Mouse (Mus musculus) liver, embryonic 14.5 days (tissue): ENCODE measurements around the gene Irs3.

Experiments used
- CTCF ChIP-seq: IDR thresholded peaks from 2 replicates; pipeline ENCODE4 v1.5.1; 2016; ENCODE audit warnings: antibody characterized with exemption, low read depth, control low read depth
- EP300 ChIP-seq: IDR thresholded peaks from 2 replicates; pipeline ENCODE4 v1.6.1; 2016; ENCODE audit warnings: antibody characterized with exemption, low read depth

DNA sequence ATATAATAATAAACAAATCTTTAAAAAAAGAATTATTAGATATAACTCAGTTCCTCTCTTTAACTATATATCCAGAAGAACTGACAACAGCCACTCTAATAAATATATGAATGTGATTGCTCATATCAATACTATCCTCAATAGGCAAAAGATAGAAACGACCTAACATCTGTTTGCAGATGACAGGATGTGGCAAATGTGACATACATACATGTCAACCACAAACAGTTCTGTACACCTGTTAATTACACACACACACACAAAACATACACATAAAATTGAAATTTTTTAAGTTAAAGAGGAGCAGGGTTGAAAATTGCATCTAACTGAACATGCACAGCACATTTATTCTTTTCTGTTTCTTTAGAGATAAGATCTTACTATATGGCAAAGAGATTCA is 46.4 kb upstream of the Irs3 start:
- TF ChIP-seq CTCF (no peak), EP300 (no peak)
